Mouse (Mus musculus): Measurements from ENCODE around the gene Kcnq1.

DNA sequence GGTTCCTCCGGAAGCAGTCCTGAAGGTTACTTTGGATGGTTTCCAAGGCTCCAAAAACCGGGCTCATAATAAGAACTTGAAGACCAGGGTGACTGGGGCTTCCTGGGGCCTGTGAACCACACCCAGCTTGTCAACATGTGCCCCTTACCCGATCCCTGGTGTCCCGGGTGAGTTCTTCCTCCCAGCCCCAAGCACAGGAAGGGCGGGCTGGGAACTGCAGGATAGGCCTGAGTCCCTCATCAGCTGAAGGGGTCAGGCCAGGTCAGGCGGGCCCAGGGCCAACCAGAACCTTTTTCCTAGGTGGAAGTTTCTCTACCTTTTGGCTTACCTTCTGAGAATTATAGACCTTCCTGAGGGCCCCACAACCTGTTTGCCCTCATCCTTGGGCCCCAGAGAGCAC is 306.4 kb downstream of the Kcnq1 start:
- TF ChIP-seq CTCF (IDR thresholded peaks at IDR 0.05; ENCODE audit: low read depth) (no peak), EP300 (optimal IDR thresholded peaks at IDR 0.05) (no peak)
